Mouse (Mus musculus): ENCODE measurements around the gene Psmb6.

DNA sequence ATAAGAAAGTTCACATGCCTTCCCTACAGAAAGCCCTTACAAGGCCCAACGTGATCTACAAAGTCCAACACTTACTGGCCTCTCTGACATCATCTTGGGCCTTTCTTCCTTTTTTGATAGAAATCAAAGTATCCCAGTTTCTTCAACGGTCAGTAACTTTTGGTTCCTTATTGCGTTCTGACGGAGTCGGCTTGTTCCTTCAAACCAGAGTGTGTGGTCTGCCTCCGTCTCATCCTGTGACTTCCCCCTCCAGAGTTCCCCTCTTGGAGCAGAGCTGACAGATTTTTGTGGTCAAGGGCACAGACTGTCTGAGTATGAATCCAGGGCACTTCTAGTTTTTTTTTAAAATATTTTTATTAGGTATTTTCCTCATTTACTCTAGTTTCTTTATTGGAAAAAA, 35.5 kb upstream of the Psmb6 start:
- TF ChIP-seq POLR2A (IDR thresholded peaks at IDR 0.05; ENCODE audit: borderline replicate concordance, extremely low read depth, low read depth, low read length) (no peak), CTCF (IDR thresholded peaks at IDR 0.05; ENCODE audit: insufficient read depth, low read length) (no peak)
